Mouse (Mus musculus): ENCODE measurements around the gene Tmem141.

DNA sequence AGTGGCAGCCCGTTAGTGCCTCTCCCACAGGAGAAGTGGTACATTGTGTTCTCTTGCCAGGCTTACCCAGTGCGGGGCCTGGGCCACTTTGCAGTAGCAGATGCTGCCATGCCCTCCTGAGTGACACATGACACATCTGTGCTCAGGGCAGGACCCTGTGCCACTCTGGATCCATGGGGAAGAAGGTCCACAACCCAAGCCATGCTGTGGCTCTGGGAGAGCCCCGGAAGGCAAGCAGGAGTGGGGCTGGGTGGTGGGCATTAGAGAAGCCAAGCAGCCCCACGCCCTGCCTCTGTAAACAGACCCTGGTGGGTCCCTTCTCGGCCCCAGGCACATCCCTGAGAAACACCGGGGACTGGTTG is 38.7 kb downstream of the Tmem141 start:
- TF ChIP-seq POLR2A (IDR thresholded peaks at IDR 0.05; ENCODE audit: borderline replicate concordance, control insufficient read depth, low read depth, low read length) (no peak), CTCF (IDR thresholded peaks at IDR 0.05; ENCODE audit: control insufficient read depth, insufficient read depth, low read length) (no peak)

All from bone marrow, adult 2 months (tissue).